ENCODE assay signal across 21 mouse cellular contexts in genomic region chr5:101979594-101979993, GRCm38 (mm10).
A peak's percentile ranks its signal among the peaks of the same experiment; 100 is the strongest.
DNase-seq lines count a peak whose midpoint lies in the region; ATAC-seq and TF ChIP-seq lines count a peak whose summit lies in the region.
"Had no signal": no experiment of that assay in that cellular context is flagged by ENCODE, and none has a peak within 500 bp of the region (broad histone marks: within the 10 kb centered on the region; RNA-seq: fewer than 3 reads in every experiment).

No protein-coding gene starts in this region.

- TF ChIP-seq RAD21 in MEL (IDR thresholded peaks at IDR 0.05; ENCODE audit: low read depth, low read length) = no peak

- peak overlapping the region; percentile 26 for H3K27ac ChIP-seq in MEL (ENCODE audit: control insufficient read depth, low read depth, low read length)
- H3K27ac ChIP-seq in liver, embryonic 16.5 days (ENCODE audit: low read length) = peak overlapping the region; percentile 67
- H3K27ac ChIP-seq: embryonic facial prominence, embryonic 12.5 days; hindbrain, embryonic 14.5 days; limb, embryonic 13.5 days; lung, embryonic 15.5 days; macrophage; neural tube, embryonic 15.5 days had no signal

- H3K4me3 ChIP-seq in MEL (ENCODE audit: control insufficient read depth in 1 of 2, insufficient read depth in 1 of 2, low read depth in 2 of 2, low read length in 2 of 2) = peak overlapping the region in 1 of 2 experiments; percentile 17; a peak in 1 of 4 replicates
- peak overlapping the region; percentile 36 for H3K4me3 ChIP-seq in liver, embryonic 16.5 days (ENCODE audit: low read depth, low read length)
- H3K4me3 ChIP-seq: embryonic facial prominence, embryonic 12.5 days; heart, embryonic 10.5 days; limb, embryonic 13.5 days; lung, embryonic 15.5 days; neural tube, embryonic 15.5 days had no signal

- no peak overlapping the region for H3K9ac ChIP-seq in MEL (ENCODE audit: control insufficient read depth, low read depth, low read length, poor library complexity, severe bottlenecking)
- peak overlapping the region; percentile 24 for H3K9ac ChIP-seq in liver, embryonic 16.5 days (ENCODE audit: low read depth, low read length)
- H3K9ac ChIP-seq: embryonic facial prominence, embryonic 12.5 days; hindbrain, embryonic 14.5 days; limb, embryonic 13.5 days; lung, embryonic 15.5 days; neural tube, embryonic 15.5 days had no signal

- H3K9me3 ChIP-seq in MEL (replicated peaks; ENCODE audit: insufficient read depth, low read length) = no peaks in the 10 kb centered on the region
- no peaks in the 10 kb centered on the region for H3K9me3 ChIP-seq in liver, embryonic 16.5 days (replicated peaks; ENCODE audit: control insufficient read depth, low read length)
- H3K9me3 ChIP-seq: embryonic facial prominence, embryonic 12.5 days; heart, embryonic 10.5 days; limb, embryonic 13.5 days; lung, embryonic 15.5 days; neural tube, embryonic 15.5 days had no signal

- H3K79me2 ChIP-seq in MEL (ENCODE audit: control insufficient read depth, insufficient read depth, low read length, poor library complexity) = no peaks in the 10 kb centered on the region

- no peaks in the 10 kb centered on the region for H3K27me3 ChIP-seq in MEL (ENCODE audit: control insufficient read depth in 1 of 2, insufficient read depth in 2 of 2, low read length in 2 of 2)
- H3K27me3 ChIP-seq in liver, embryonic 16.5 days (ENCODE audit: control insufficient read depth, insufficient read depth, low read depth, low read length) = no peaks in the 10 kb centered on the region
- H3K27me3 ChIP-seq: embryonic facial prominence, embryonic 12.5 days; limb, embryonic 13.5 days; lung, embryonic 15.5 days; neural tube, embryonic 15.5 days; Patski had no signal

- 25% methylated on average over 6 of the region's 6 CpGs for WGBS in liver, embryonic 16.5 days (ENCODE audit: insufficient replicate concordance)

- no peak for TF ChIP-seq CTCF in MEL (IDR thresholded peaks at IDR 0.05 in 2 of 3, conservative IDR thresholded peaks at IDR 0.05 in 1 of 3; ENCODE audit: control insufficient read depth in 1 of 3, insufficient read depth in 1 of 3, low read depth in 2 of 3, low read length in 3 of 3, poor library complexity in 1 of 3, severe bottlenecking in 1 of 3)

- TF ChIP-seq EP300 in MEL (IDR thresholded peaks at IDR 0.05; ENCODE audit: low read depth in 1 of 2, low read length in 2 of 2) = peak; percentile 96

- peak; percentile 22 to 36; a peak in 2 of 4 replicates for ATAC-seq in hematopoietic stem cell, adult 5-6 weeks (replicated peaks in 1 of 2; ENCODE audit: insufficient read depth in 1 of 2, low FRiP score in 2 of 2, low TSS enrichment in 1 of 2, low read depth in 1 of 2, poor library complexity in 2 of 2, severe bottlenecking in 2 of 2)
- ATAC-seq in liver, embryonic 16.5 days (ENCODE audit: low read depth) = peak; percentile 95
- ATAC-seq: activated CD4-positive, CD25-positive, alpha-beta regulatory T cell, adult 4 months; Patski had no signal

- DNase-seq in MEL (ENCODE audit: low read depth, low spot score) = peak; percentile 80
- peak; percentile 31 for DNase-seq in c-Kit-positive CD71-negative TER-119-negative erythroid progenitor cells, embryonic 14.5 days (ENCODE audit: low read depth)
- DNase-seq in adrenal gland, postnatal 14 days = no peak
- DNase-seq in adrenal gland, adult 18-20 months (ENCODE audit: low spot score in 2 of 2) = no peak
- no peak for DNase-seq in T-cell, adult 2 months (ENCODE audit: low spot score)
- DNase-seq: adrenal gland, postnatal 25 days; cerebellum, adult 9-11 months; heart, postnatal 14 days; midbrain, embryonic 14.5 days; spleen, adult 18-20 months had no signal

- peaks cover 2 to 13% of the 10 kb centered on the region in 2 experiments for H3K4me1 ChIP-seq in MEL (ENCODE audit: control insufficient read depth in 1 of 2, insufficient read depth in 2 of 2, low read length in 2 of 2)
- H3K4me1 ChIP-seq in liver, embryonic 16.5 days (ENCODE audit: control insufficient read depth, low read depth, low read length) = peaks cover 17% of the 10 kb centered on the region
- H3K4me1 ChIP-seq: embryonic facial prominence, embryonic 12.5 days; limb, embryonic 13.5 days; lung, embryonic 15.5 days had no signal

- no peak for TF ChIP-seq POLR2A in MEL (IDR thresholded peaks at IDR 0.05; ENCODE audit: control insufficient read depth in 1 of 2, insufficient read depth in 1 of 2, low read depth in 1 of 2, low read length in 2 of 2, poor library complexity in 1 of 2)

- peaks cover 0 to 10% of the 10 kb centered on the region in 2 experiments; a peak in 3 of 4 replicates for H3K36me3 ChIP-seq in MEL (ENCODE audit: control insufficient read depth in 1 of 2, insufficient read depth in 2 of 2, low read length in 2 of 2)
- H3K36me3 ChIP-seq in liver, embryonic 16.5 days (ENCODE audit: control insufficient read depth, insufficient read depth) = no peaks in the 10 kb centered on the region

- H3K4me2 ChIP-seq in liver, embryonic 16.5 days (ENCODE audit: low read depth, low read length) = peak overlapping the region; percentile 57
- H3K4me2 ChIP-seq: embryonic facial prominence, embryonic 12.5 days; hindbrain, embryonic 14.5 days; limb, embryonic 13.5 days; lung, embryonic 15.5 days; neural tube, embryonic 15.5 days had no signal

TF ChIP-seq in MEL, 35 proteins besides CTCF, POLR2A, EP300 and RAD21:
- TF ChIP-seq BHLHE40 (IDR thresholded peaks at IDR 0.05; ENCODE audit: borderline replicate concordance, low read depth, low read length) = peak; percentile 99
- TF ChIP-seq MEF2A (IDR thresholded peaks at IDR 0.05; ENCODE audit: extremely low read depth, insufficient replicate concordance, low read depth, low read length, poor library complexity, severe bottlenecking) = no peak
- no peak for TF ChIP-seq POLR2AphosphoS2 (IDR thresholded peaks at IDR 0.05; ENCODE audit: low read length)
- peak; percentile 42; the same call in 1 of the 2 replicates for TF ChIP-seq MYC (IDR thresholded peaks at IDR 0.05; ENCODE audit: low read depth, low read length)
- TF ChIP-seq SIN3A (IDR thresholded peaks at IDR 0.05; ENCODE audit: low read length) = peak; percentile 81
- no peak for TF ChIP-seq NRF1 (IDR thresholded peaks at IDR 0.05; ENCODE audit: insufficient read depth, low read depth, low read length, poor library complexity, severe bottlenecking)
- peak; percentile 71; the same call in 1 of the 2 replicates for TF ChIP-seq MXI1 (IDR thresholded peaks at IDR 0.05; ENCODE audit: low read depth, low read length)
- no peak for TF ChIP-seq NELFE (IDR thresholded peaks at IDR 0.05; ENCODE audit: low read depth, low read length)
- TF ChIP-seq MAZ (IDR thresholded peaks at IDR 0.05; ENCODE audit: low read depth, low read length) = no peak
- TF ChIP-seq ZNF384 (IDR thresholded peaks at IDR 0.05; ENCODE audit: low read depth, low read length) = no peak; the same call in 1 of the 2 replicates
- TF ChIP-seq USF2 (IDR thresholded peaks at IDR 0.05; ENCODE audit: borderline replicate concordance in 1 of 2, insufficient read depth in 1 of 2, low read depth in 1 of 2, low read length in 2 of 2) = no peak
- no peak; the same call in 1 of the 2 replicates for TF ChIP-seq HCFC1 (IDR thresholded peaks at IDR 0.05; ENCODE audit: low read depth, low read length)
- TF ChIP-seq CHD2 (IDR thresholded peaks at IDR 0.05; ENCODE audit: low read length) = peak; percentile 31; the same call in 1 of the 2 replicates
- TF ChIP-seq UBTF (IDR thresholded peaks at IDR 0.05; ENCODE audit: borderline replicate concordance, insufficient read depth, low read depth, low read length) = no peak
- TF ChIP-seq RCOR1 (IDR thresholded peaks at IDR 0.05; ENCODE audit: low read depth, low read length) = peak; percentile 96
- TF ChIP-seq ELF1 (IDR thresholded peaks at IDR 0.05; ENCODE audit: low read depth, low read length) = no peak
- peak; percentile 99 for TF ChIP-seq TCF12 (IDR thresholded peaks at IDR 0.05; ENCODE audit: low read depth, low read length)
- TF ChIP-seq TAL1 (IDR thresholded peaks at IDR 0.05; ENCODE audit: low read length) = peak; percentile 88
- peak; percentile 99 for TF ChIP-seq GATA1 (IDR thresholded peaks at IDR 0.05; ENCODE audit: low read depth, low read length)
- TF ChIP-seq POLR2AphosphoS5 (IDR thresholded peaks at IDR 0.05; ENCODE audit: borderline replicate concordance, low read depth, low read length) = no peak
- no peak for TF ChIP-seq ZC3H11A (IDR thresholded peaks at IDR 0.05; ENCODE audit: low read depth, low read length)
- peak; percentile 53 for TF ChIP-seq MYB (IDR thresholded peaks at IDR 0.05; ENCODE audit: low read depth, low read length)
- peak; percentile 55; the same call in 1 of the 2 replicates for TF ChIP-seq ZMIZ1 (IDR thresholded peaks at IDR 0.05; ENCODE audit: low read depth, low read length)
- TF ChIP-seq KAT2A (conservative IDR thresholded peaks at IDR 0.05; ENCODE audit: low read depth, low read length) = no peak
- TF ChIP-seq E2F4 (IDR thresholded peaks at IDR 0.05; ENCODE audit: borderline replicate concordance, low read depth, low read length) = no peak
- TF ChIP-seq JUND (IDR thresholded peaks at IDR 0.05; ENCODE audit: low read depth, low read length) = no peak
- TF ChIP-seq TBP (IDR thresholded peaks at IDR 0.05; ENCODE audit: low read depth, low read length) = 0 out of 2 replicates have a peak, but pooled peaks have one; percentile 20
- TF ChIP-seq SMC3 (IDR thresholded peaks at IDR 0.05; ENCODE audit: low read depth, low read length) = no peak
- TF ChIP-seq USF1 (IDR thresholded peaks at IDR 0.05; ENCODE audit: low read depth, low read length) = no peak
- TF ChIP-seq ZKSCAN1 (IDR thresholded peaks at IDR 0.05; ENCODE audit: low read depth, low read length) = no peak
- TF ChIP-seq ETS1 (IDR thresholded peaks at IDR 0.05; ENCODE audit: low read depth, low read length) = peak; percentile 88
- no peak for TF ChIP-seq CHD1 (IDR thresholded peaks at IDR 0.05; ENCODE audit: low read depth, low read length)
- TF ChIP-seq MAFK (IDR thresholded peaks at IDR 0.05; ENCODE audit: borderline replicate concordance, low read depth, low read length) = peak; percentile 62
- no peak for TF ChIP-seq MAX (IDR thresholded peaks at IDR 0.05; ENCODE audit: low read length)
- no peak for TF ChIP-seq GABPA (IDR thresholded peaks at IDR 0.05; ENCODE audit: low read depth, low read length)

Comparison
In these comparisons a context has a peak if more than half of its experiments do, and no peak if none do; other contexts are left out.
1. DNase-seq: peak in MEL (single experiment) and c-Kit-positive CD71-negative TER-119-negative erythroid progenitor cells, embryonic 14.5 days (single experiment); none in adrenal gland, postnatal 14 days (single experiment), adrenal gland, adult 18-20 months (0 of 2) and T-cell, adult 2 months (single experiment).